Mouse (Mus musculus) ES-E14 (cell line): ENCODE results near the gene Igtp.

Experiments
- CHD2 ChIP-seq: IDR thresholded peaks from 2 replicates; pipeline ENCODE4 v1.6.1; 2014; ENCODE audit warnings: mild to moderate bottlenecking, low read depth, low read length, inconsistent platforms
- HCFC1 ChIP-seq: IDR thresholded peaks from 2 replicates; pipeline ENCODE4 v1.6.1; 2012; ENCODE audit warnings: low read length, inconsistent platforms, borderline replicate concordance; ENCODE audit not compliant: insufficient read depth
- MAFK ChIP-seq: IDR thresholded peaks from 2 replicates; pipeline ENCODE4 v1.6.1; 2014; ENCODE audit warnings: mild to moderate bottlenecking, low read depth, low read length, inconsistent platforms; ENCODE audit not compliant: insufficient read depth
- ZNF384 ChIP-seq: IDR thresholded peaks from 2 replicates; pipeline ENCODE4 v1.6.1; 2012; ENCODE audit warnings: low read depth, low read length, inconsistent platforms

- TF ChIP-seq MAFK: no peak
- no peak for TF ChIP-seq CHD2
- no peak for TF ChIP-seq ZNF384
- no peak for TF ChIP-seq HCFC1
Observed at GRCm38 (mm10) chr11:58211682-58212067, 12.3 kb downstream of the Igtp start.
